Mouse (Mus musculus): ENCODE measurements around the gene Zxdc. TPM values are rescaled to one million over a fixed set of nuclear protein-coding genes. Genes with fewer than 3 reads are reported as not detected.
A peak's percentile ranks its signal among the peaks of the same experiment; 100 is the strongest.

The Zxdc gene
- polyA plus RNA-seq, 1 experiment from 2014 or later = 6.4 TPM

DNA sequence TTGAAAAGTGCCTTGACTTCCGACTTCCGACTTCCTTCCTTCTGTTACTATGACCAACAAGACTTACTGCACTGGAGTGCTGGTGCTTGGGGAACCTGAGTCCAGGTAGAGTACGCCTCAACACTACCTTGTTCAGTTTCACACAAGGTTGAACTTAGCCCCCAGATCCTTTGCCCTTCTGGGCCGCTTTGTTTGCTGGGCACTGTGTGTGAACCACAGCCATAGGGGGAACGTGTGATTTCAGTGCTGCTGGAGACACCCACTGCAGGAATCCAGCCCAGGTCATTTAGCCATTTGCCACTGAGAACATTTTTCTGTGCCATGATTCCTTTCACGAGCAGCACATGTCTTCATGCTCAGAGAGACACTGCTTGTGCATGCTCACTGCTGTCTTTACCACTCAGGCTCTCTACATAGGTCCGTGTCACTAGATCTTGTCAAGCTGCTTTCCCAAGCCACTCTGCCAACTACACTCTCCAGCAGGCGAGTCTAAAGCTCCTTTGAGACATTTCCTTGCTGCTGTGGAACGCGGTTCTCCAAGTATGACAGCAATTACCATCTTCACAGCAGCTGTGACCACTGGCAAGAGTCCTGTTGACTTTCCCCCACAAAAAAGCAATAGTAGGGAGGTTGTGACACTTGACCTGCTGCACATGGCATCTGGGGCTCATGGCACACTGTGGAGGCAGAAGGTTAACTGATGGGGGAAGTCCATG is 67.1 kb downstream of the Zxdc start:
- Histone ChIP-seq H3K4me3 (ENCODE audit: low read length) (no peak overlapping the region), H3K9me3 (ENCODE audit: low read length) (0 out of 2 replicates have a peak, but pooled peaks cover 5% of the 10 kb centered on the region), H3K9ac (replicated peaks; ENCODE audit: low read length) (no peak overlapping the region), H3K4me1 (ENCODE audit: insufficient read depth, low read length) (no peaks in the 10 kb centered on the region), H3K36me3 (ENCODE audit: insufficient read depth, low read length) (no peaks in the 10 kb centered on the region), H3K27ac (ENCODE audit: low read length) (no peak overlapping the region), H3K27me3 (ENCODE audit: insufficient read depth, low read length) (no peaks in the 10 kb centered on the region), H3K4me2 (replicated peaks; ENCODE audit: low read depth, low read length) (no peak overlapping the region)
- no peak for ATAC-seq (ENCODE audit: low FRiP score, low TSS enrichment)
- 79% methylated on average over 10 of the region's 10 CpGs for WGBS

DNA sequence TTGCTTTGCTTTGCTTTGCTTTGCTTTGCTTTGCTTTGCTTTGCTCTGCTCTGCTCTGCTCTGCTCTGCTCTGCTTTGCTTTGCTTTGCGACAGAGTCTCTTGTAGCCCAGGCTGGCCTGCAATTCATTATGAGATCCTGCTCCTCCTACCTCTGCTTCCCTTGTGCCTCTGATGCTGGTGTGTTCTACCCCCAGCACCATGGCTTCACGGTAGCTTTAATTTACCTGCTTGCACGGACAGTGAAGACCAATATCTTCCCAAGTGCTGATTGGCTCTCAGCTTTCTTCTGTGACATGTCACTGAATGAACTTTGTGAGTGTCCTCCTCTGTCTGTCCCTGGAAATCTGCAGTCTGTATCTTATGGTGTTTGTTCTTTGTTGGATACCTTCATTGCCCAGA is 67.7 kb downstream of the Zxdc start:
- H3K4me3 ChIP-seq (ENCODE audit: low read length) = no peak overlapping the region
- no peak for ATAC-seq (ENCODE audit: low FRiP score, low TSS enrichment)
- no peak overlapping the region for H3K4me2 ChIP-seq (replicated peaks; ENCODE audit: low read depth, low read length)
- H3K27ac ChIP-seq (ENCODE audit: low read length) = no peak overlapping the region
- no peak overlapping the region for H3K9ac ChIP-seq (replicated peaks; ENCODE audit: low read length)
- 0 out of 2 replicates have a peak, but pooled peaks cover 5% of the 10 kb centered on the region for H3K9me3 ChIP-seq (ENCODE audit: low read length)
- H3K4me1 ChIP-seq (ENCODE audit: insufficient read depth, low read length) = no peaks in the 10 kb centered on the region
- no peaks in the 10 kb centered on the region for H3K36me3 ChIP-seq (ENCODE audit: insufficient read depth, low read length)
- 89% methylated on average over 3 of the region's 3 CpGs for WGBS
- H3K27me3 ChIP-seq (ENCODE audit: insufficient read depth, low read length) = no peaks in the 10 kb centered on the region

GRCm38 (mm10) chr6:90446883-90447282 is 77.6 kb downstream of the Zxdc start:
- WGBS = 60% methylated on average over 4 of the region's 4 CpGs
- Histone ChIP-seq H3K36me3 (ENCODE audit: insufficient read depth, low read length) (no peaks in the 10 kb centered on the region), H3K4me3 (ENCODE audit: low read length) (no peak overlapping the region), H3K4me1 (ENCODE audit: insufficient read depth, low read length) (no peaks in the 10 kb centered on the region), H3K27ac (ENCODE audit: low read length) (no peak overlapping the region), H3K4me2 (replicated peaks; ENCODE audit: low read depth, low read length) (no peak overlapping the region), H3K27me3 (ENCODE audit: insufficient read depth, low read length) (no peaks in the 10 kb centered on the region), H3K9me3 (ENCODE audit: low read length) (no peaks in the 10 kb centered on the region), H3K9ac (replicated peaks; ENCODE audit: low read length) (no peak overlapping the region)
- no peak for ATAC-seq (ENCODE audit: low FRiP score, low TSS enrichment)

GRCm38 (mm10) chr6:90450179-90450578 is 80.9 kb downstream of the Zxdc start:
- H3K4me2 ChIP-seq (replicated peaks; ENCODE audit: low read depth, low read length) = no peak overlapping the region
- 25% methylated on average over 7 of the region's 7 CpGs for WGBS

DNA sequence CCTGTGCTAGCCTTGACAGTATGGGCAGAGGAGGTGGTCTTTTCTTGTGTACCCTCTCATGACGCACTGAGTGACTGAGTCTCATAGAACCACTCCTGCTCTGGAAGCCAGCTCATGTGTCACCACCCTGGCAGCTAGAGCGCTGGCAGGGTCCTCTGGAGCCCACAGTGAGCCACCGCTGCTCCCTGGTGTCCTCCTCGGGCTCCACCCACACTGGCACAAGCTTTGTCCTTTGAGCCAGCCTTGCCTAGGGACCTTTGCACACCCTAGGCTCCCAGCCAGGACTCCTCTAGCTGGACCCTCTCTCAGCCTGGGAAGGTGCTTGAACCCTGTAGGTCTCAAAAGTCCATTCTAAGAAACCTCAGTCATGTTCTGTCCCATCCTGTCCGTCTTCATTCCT is 81.4 kb downstream of the Zxdc start:
- Histone ChIP-seq H3K4me3 (ENCODE audit: low read length) (no peak overlapping the region), H3K4me2 (replicated peaks; ENCODE audit: low read depth, low read length) (no peak overlapping the region), H3K9ac (replicated peaks; ENCODE audit: low read length) (no peak overlapping the region), H3K27ac (ENCODE audit: low read length) (no peak overlapping the region), H3K9me3 (ENCODE audit: low read length) (no peaks in the 10 kb centered on the region), H3K4me1 (ENCODE audit: insufficient read depth, low read length) (no peaks in the 10 kb centered on the region), H3K27me3 (ENCODE audit: insufficient read depth, low read length) (no peaks in the 10 kb centered on the region), H3K36me3 (ENCODE audit: insufficient read depth, low read length) (no peaks in the 10 kb centered on the region)
- 73% methylated on average over 5 of the region's 5 CpGs for WGBS
- ATAC-seq (ENCODE audit: low FRiP score, low TSS enrichment) = peak; percentile 44

More at GRCm38 (mm10) chr6:90450179-90450578, 80.9 kb downstream of the Zxdc start:
- no peaks in the 10 kb centered on the region for H3K36me3 ChIP-seq (ENCODE audit: insufficient read depth, low read length)
- H3K9me3 ChIP-seq (ENCODE audit: low read length) = no peaks in the 10 kb centered on the region
- H3K4me1 ChIP-seq (ENCODE audit: insufficient read depth, low read length) = no peaks in the 10 kb centered on the region
- H3K9ac ChIP-seq (replicated peaks; ENCODE audit: low read length) = no peak overlapping the region
- H3K4me3 ChIP-seq (ENCODE audit: low read length) = no peak overlapping the region
- H3K27me3 ChIP-seq (ENCODE audit: insufficient read depth, low read length) = no peaks in the 10 kb centered on the region
- ATAC-seq (ENCODE audit: low FRiP score, low TSS enrichment) = no peak; the same call in 1 of the 2 replicates
- no peak overlapping the region for H3K27ac ChIP-seq (ENCODE audit: low read length)

- no peak overlapping the region for H3K4me3 ChIP-seq (ENCODE audit: low read length)
- 72% methylated on average over 5 of the region's 5 CpGs for WGBS
- no peaks in the 10 kb centered on the region for H3K4me1 ChIP-seq (ENCODE audit: insufficient read depth, low read length)
- ATAC-seq (ENCODE audit: low FRiP score, low TSS enrichment) = no peak
- no peaks in the 10 kb centered on the region for H3K9me3 ChIP-seq (ENCODE audit: low read length)
- H3K27ac ChIP-seq (ENCODE audit: low read length) = no peak overlapping the region
- H3K9ac ChIP-seq (replicated peaks; ENCODE audit: low read length) = no peak overlapping the region
- no peaks in the 10 kb centered on the region for H3K36me3 ChIP-seq (ENCODE audit: insufficient read depth, low read length)
- no peak overlapping the region for H3K4me2 ChIP-seq (replicated peaks; ENCODE audit: low read depth, low read length)
- no peaks in the 10 kb centered on the region for H3K27me3 ChIP-seq (ENCODE audit: insufficient read depth, low read length)
Observed at GRCm38 (mm10) chr6:90451512-90451911, 82.2 kb downstream of the Zxdc start.

- Histone ChIP-seq H3K4me3 (ENCODE audit: low read length) (no peak overlapping the region), H3K9me3 (ENCODE audit: low read length) (no peaks in the 10 kb centered on the region), H3K4me1 (ENCODE audit: insufficient read depth, low read length) (no peaks in the 10 kb centered on the region), H3K36me3 (ENCODE audit: insufficient read depth, low read length) (no peaks in the 10 kb centered on the region), H3K9ac (replicated peaks; ENCODE audit: low read length) (no peak overlapping the region), H3K27ac (ENCODE audit: low read length) (no peak overlapping the region), H3K4me2 (replicated peaks; ENCODE audit: low read depth, low read length) (no peak overlapping the region), H3K27me3 (ENCODE audit: insufficient read depth, low read length) (no peaks in the 10 kb centered on the region)
- no peak for ATAC-seq (ENCODE audit: low FRiP score, low TSS enrichment)
Observed at GRCm38 (mm10) chr6:90452603-90453002, 83.3 kb downstream of the Zxdc start.

Other genes starting within 250 kb of the Zxdc start
- not detected in 2 replicates for gene Vmn1r51, start 246.9 kb upstream of the Zxdc start, polyA plus RNA-seq (2015; fragmentation: Nextera tagmentation; extraction: Ambion mirVana)
- not detected in 2 replicates for gene Vmn1r52, start 194.7 kb upstream of the Zxdc start, polyA plus RNA-seq (2015; fragmentation: Nextera tagmentation; extraction: Ambion mirVana)
- not detected in 2 replicates for gene V1ra8, start 166.7 kb upstream of the Zxdc start, polyA plus RNA-seq (2015; fragmentation: Nextera tagmentation; extraction: Ambion mirVana)
- gene Vmn1r53, start 145.1 kb upstream of the Zxdc start, polyA plus RNA-seq (2015; fragmentation: Nextera tagmentation; extraction: Ambion mirVana) = not detected in 2 replicates
- gene Vmn1r54, start 123.2 kb upstream of the Zxdc start, polyA plus RNA-seq (2015; fragmentation: Nextera tagmentation; extraction: Ambion mirVana) = not detected in 2 replicates
- not detected in 2 replicates for gene BC048671, start 68.3 kb upstream of the Zxdc start, polyA plus RNA-seq (2015; fragmentation: Nextera tagmentation; extraction: Ambion mirVana)
- 5.8 and 6.7 TPM in 2 replicates for gene Chst13, start 44.3 kb upstream of the Zxdc start, polyA plus RNA-seq (2015; fragmentation: Nextera tagmentation; extraction: Ambion mirVana)
- gene Uroc1, start 36.2 kb upstream of the Zxdc start, polyA plus RNA-seq (2015; fragmentation: Nextera tagmentation; extraction: Ambion mirVana) = 0.15 and 0.19 TPM in 2 replicates
- 0.49 and 0.62 TPM in 2 replicates for gene Cfap100, start 59.3 kb downstream of the Zxdc start, polyA plus RNA-seq (2015; fragmentation: Nextera tagmentation; extraction: Ambion mirVana)
- gene Klf15, start 93.1 kb downstream of the Zxdc start, polyA plus RNA-seq (2015; fragmentation: Nextera tagmentation; extraction: Ambion mirVana) = 16.1 TPM in 2 replicates
- 21.1 and 23.4 TPM in 2 replicates for gene Aldh1l1, start 116.9 kb downstream of the Zxdc start, polyA plus RNA-seq (2015; fragmentation: Nextera tagmentation; extraction: Ambion mirVana)
- 6.7 and 7.2 TPM in 2 replicates for gene Slc41a3, start 235.2 kb downstream of the Zxdc start, polyA plus RNA-seq (2015; fragmentation: Nextera tagmentation; extraction: Ambion mirVana)